Mouse (Mus musculus) fibroblast of lung, adult 2 months (primary cell): ENCODE measurements around the gene Prrg4.
"Not testable (repeated sequence)": the region's sequence is repeated elsewhere in the genome, so short reads cannot be mapped to it uniquely, and the experiment has no call there.

Experiments used
- DNase-seq: peaks from one replicate; pipeline ENCODE4 v3.0.0-alpha.2; 2011; ENCODE audit warnings: low read depth

The Prrg4 gene

DNA sequence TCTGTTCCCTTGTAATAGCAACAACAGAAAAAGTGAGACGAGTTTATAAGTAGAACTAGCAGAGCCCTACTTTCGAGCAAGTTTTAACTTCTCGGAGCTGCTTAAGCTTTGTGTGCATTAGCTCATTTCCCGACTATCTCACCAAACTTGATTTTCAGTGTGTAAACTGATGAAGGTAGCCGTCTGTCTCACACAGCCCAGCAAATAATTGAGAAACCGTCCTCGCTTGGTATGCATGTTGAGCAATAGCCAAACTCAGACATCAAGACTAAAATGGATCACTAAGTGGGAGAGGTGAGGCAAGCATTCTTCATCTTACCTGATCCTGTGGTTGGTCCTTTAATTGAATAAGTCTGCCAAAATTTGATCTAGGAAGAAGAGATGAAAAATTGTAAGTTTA is 7.9 kb downstream of the Prrg4 start:
- DNase-seq, result no peak

DNA sequence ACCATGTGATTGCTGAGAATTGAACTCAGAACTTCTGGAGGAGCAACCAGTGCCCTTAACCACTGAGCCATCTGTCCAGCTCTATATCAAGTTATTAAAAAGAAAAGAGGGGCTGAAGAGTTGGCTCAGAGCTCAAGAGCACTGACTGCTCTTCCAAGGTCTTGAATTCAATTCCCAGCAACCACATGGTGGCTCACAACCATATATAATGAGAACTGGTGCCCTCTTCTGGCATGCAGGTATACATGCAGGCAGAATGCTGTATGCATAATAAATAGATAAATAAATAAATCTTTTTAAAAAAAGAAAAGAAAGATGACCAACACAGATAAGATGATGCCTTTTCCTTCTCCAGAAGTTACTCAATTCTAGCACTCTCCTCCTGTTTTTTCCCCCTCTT is 8.7 kb downstream of the Prrg4 start:
- DNase-seq, result no peak

GRCm38 (mm10) chr2:104832486-104832885 is 17.2 kb downstream of the Prrg4 start:
- DNase-seq, result no peak

- no peak for DNase-seq
Measured at GRCm38 (mm10) chr2:104826191-104826590, 23.5 kb downstream of the Prrg4 start.

DNA sequence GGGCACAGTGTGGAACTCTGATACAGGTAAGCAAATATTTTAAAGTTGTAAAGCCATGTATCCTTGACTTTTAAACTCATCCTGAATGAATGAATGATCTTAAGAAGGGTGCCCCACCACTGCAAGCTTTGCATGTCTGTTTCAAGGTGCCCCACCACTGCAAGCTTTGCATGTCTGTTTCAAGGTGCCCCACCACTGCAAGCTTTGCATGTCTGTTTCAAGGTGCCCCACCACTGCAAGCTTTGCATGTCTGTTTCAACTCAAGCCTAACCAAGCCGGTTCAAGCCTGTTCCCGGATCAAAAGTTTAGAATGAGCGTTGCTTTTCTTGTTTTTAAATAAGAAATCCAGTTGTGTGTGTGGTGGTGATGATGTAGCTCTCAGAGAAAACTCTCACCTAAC is 30.9 kb downstream of the Prrg4 start:
- not testable (repeated sequence) for DNase-seq

GRCm38 (mm10) chr2:104817555-104818330 is 31.9 kb downstream of the Prrg4 start:
- no peak for DNase-seq

DNA sequence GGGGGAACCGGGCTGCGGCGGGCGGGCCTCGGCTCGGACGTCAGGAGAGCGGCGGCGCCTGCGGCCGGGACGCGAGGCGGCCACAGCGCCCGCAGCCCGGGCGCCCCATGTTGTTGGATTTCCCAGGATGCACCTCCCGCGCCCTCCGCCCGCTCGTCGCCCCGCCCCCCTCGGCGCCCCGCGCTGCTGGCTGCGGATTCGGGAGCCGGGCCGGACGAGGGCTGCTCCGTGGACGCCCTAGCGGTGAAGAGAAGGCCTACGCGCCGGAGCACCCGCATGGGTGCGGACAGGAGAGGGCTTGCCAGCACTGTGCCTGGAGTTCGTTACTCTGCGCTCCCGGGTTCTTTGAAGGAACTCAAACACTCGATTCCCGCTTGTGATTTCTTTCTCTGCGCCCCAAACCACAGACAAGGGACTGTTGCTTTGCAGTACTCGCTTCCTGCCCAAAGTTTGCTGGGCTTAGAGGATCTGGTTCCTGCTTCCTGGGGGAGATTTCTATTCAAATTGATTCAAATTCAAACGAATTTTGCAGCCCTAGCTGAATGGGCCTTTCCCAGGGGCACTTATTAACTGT is 32.7 kb downstream of the Prrg4 start:
- DNase-seq, result peak; percentile 57

- no peak for DNase-seq
Measured at GRCm38 (mm10) chr2:104816371-104816827, 33.3 kb downstream of the Prrg4 start, which contains the start of gene Qser1. Gene Qser1 (minus strand): TSS chr2:104816760.

GRCm38 (mm10) chr2:104815561-104816370 is 33.9 kb downstream of the Prrg4 start:
- no peak for DNase-seq

GRCm38 (mm10) chr2:104814181-104814951 is 35.3 kb downstream of the Prrg4 start:
- no peak for DNase-seq

- DNase-seq, result no peak
Measured at GRCm38 (mm10) chr2:104805435-104805834, 44.2 kb downstream of the Prrg4 start.
